Mouse (Mus musculus) brain, embryonic 18.5 days (tissue): ENCODE results near the gene Erbb2.

ENCODE experiments used
- DNase-seq: peaks from one replicate; pipeline ENCODE4 v3.0.0-alpha.2; 2012; ENCODE audit warnings: low read depth, low spot score

The Erbb2 gene

DNA sequence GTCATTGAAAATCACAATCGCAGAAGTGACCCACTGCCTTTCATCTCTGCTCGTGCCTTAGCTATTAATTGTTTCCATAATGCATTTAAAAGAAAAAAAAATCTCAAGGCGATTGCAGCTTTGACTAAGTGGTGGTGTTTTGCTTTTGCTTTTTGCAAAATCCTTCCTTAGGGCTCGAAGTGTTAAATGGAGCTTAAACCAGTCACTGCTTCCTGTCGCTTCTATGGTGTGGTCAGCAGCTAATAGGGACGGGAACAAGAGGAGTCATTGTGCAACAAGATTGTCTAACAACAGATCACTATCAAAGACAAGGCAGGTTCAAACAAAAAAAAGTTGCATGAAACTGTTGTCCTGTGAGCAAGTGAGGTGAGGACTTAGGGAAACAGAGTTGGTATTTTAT lies 69.0 kb downstream of the Erbb2 start:
- no peak for DNase-seq

DNA sequence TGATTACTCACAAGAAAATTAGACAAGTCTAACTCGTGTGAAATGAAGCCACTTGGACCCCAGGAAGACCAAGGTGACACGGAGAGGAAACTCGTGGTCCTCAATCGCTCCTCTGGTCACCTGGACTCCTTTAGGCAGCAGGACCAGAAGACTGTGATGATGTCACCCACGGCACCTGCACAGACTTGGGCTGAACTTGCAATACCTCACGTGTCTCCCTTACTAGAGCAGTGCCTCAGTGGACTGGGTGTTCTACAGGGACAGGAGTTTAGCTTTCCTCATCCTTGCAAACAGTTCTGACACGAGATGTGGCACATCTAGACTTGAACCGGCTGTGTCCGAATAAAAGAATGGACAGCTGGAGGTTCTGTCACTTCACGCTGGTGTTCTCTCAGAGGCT lies 69.8 kb downstream of the Erbb2 start:
- DNase-seq: no peak

DNA sequence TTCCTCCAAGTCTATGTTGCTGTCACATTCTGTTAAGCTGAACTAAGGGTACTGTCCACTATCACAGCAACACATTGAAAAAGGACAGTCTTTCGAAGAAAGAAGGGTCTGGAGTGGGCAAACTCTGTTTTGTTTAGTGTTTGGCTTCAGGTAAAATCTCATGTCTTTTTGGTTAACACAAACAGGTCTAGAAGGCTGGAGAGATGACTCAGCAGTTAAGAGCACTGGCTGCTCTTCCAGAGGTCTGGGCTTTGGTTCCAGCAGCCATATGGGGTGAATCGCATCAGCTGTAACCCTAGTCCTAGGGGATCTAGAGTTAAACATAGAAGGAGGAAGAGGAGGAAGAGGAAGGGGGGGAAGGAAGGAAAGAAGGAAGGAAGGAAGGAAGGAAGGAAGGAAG lies 73.5 kb downstream of the Erbb2 start:
- no peak for DNase-seq
